Mouse (Mus musculus) heart, postnatal 14 days (tissue): ENCODE results near the gene Etv1. TPM values are rescaled to one million over a fixed set of nuclear protein-coding genes. Genes with fewer than 3 reads are reported as not detected.
"Not testable (repeated sequence)": the region's sequence is repeated elsewhere in the genome, so short reads cannot be mapped to it uniquely, and the experiment has no call there.

ENCODE experiments used
- DNase-seq, 2 experiments: peaks; one replicate each; pipeline ENCODE4 v3.0.0; 2021 to 2022
- intact Hi-C: fragments of 180-260 bp; cut with DNase I; formaldehyde crosslinking; loops from one replicate; pipeline ENCODE4 v1.15.1; 2025
- total RNA-seq, 2 experiments: library from RNA; stranded (reverse); gene quantifications; 2 replicates each; pipeline ENCODE4 v1.2.3; 2021

The Etv1 gene
- total RNA-seq, 2 experiments from 2014 or later, result 11.0 to 12.4 TPM

DNA sequence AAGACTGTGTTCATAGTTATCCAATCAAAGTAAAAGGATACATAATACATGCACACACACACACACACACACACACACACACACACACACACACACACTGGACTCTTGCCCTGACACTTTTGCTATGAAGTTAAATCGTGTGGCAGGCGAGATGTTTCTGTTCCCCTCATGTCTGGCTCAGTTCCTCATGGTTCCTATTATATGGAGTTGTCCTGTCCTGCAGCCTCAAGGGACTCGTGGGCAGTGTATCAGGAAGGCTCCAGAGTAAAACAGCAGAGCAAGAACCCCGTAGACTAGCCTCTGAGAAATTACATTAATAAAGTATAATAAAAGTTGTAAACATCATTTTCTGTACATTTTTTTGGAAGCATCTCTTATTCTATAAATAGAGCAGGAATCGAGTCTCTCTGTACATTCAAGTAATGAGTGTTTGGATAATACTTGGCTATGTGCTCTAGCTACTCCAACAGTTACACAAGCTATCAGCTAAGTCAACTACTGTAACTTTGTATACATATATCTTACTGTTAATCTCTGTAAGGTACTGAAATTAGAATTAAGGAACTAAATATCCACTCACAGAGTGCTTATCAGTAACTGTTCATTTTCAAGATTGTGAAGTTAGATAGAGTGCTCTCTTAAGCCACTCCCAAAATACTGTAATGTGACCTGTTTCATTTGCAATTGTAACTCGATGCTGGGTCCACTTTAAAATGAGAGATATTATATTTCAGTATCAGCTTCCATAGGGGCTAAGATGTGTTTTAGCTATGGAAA lies 35.0 kb downstream of the Etv1 start:
- intact Hi-C loops, result no loop called here
- no peak for DNase-seq

DNA sequence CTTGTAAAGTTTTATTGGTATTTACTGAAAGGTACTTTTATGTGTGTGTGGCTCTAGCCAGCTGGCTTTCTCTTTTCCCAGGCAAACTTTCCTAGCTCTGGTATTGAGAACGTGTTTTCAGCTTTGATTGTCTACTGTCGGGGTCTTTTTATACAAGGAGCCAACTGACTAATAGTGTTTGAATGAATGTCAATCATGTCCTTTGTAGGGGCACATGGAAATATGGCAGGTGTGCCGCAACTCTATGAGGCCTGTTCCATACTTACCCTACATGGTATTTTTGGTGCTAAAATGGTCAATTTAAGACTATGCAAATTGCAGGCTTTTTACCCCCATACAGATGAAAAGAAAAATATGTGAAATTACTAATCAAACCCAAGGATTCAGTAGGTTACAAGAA lies 37.1 kb downstream of the Etv1 start:
- intact Hi-C loops, result no loop called here
- DNase-seq, result no peak

DNA sequence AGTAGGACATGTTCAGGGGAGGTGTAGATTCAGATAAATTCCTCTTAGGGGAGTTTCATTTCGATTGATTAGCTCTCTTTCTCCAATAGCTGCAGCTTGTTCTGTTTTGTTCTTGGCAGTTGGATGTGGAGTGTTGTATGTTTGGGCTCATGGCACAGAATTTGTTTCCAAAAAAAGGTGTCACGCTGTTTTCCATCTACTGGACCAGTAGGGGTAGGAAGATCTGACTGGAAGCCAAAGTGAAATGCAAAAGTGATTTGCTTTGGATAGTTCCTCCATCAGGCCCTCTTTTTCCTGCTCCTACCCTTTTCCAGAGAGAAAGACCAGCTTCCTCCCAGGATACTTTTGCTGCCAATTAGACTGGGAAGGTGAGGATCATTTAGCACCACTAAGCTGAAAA lies 39.1 kb downstream of the Etv1 start:
- no peak for DNase-seq
- intact Hi-C loops, result no loop called here

DNA sequence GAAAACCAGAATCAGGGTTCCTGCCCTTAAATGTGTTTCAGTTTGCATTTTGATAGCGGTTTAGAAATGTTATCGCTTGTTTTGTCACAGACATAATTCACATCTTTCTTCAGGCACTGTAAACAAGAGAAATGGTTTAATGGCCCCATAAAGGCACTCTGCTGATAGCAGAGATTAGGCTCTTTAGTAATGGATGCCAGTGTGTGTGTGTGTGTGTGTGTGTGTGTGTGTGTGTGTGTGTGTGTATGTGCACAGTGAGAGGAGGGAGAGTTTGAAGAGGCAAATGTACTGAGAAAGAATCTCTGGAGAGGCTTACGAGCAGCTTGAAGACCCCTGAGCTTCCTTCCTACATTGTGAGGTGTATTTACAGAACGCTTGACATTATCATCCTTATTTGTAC lies 41.5 kb downstream of the Etv1 start:
- intact Hi-C loops, result no loop called here
- no peak for DNase-seq

DNA sequence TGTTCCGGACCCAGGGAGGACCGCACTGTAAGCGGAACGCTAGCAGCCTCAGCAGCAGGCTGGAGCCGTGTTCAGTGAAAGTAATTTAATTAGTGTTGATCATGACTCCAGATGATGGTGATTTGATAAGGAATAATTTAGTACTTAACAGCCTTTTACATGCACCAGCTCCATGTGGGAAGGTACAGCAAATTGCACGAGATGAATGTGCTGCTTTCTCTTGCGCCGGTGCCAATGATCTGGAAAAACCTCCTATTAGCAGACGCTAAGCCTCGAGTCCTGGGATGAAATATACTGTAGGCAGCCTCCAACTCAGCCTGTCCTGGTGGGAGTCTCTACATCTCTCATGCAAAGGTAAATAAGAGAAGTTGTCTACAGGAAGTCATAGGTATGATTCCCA lies 45.2 kb downstream of the Etv1 start:
- DNase-seq, result no peak
- intact Hi-C loops, result no loop called here

DNA sequence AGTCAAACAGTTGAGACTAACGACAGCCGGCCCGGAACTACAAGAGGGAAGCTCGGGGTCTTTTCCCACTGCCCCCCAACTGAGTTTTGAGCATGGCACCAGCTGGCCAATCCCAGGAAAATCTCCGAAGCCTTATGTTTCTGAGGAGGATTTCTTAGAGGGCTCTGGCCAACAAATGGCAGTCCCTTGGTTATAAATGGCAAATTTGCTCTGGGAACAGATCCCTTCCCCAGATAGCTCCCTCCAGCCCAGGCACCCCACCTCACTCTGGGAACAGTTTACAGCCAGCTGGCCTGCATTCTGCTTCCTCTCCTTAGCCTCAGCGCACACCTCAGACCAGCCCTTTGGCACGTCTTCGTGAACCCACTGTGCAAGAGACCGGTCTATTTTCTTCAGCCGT lies 53.8 kb downstream of the Etv1 start:
- DNase-seq, result no peak
- intact Hi-C loops, result no loop called here

DNA sequence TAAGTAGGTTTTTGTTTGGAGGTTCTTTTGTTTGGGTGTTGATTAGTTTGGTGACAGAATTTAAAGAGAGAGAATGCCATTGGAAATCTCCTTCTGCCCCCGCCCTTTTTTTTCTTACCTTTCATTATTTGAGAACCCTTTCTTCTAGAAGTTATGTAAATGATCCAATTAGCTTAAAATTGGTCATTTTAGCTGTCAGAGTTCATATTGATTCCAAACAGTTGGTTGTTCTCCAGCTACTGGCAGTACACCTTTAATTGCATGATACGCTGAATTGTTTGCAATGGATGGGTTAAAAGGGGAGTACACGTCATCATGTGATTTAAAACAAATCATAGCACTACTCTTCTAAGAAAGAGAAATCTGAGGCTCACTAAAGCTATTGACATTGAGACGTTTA lies 55.4 kb downstream of the Etv1 start:
- no peak for DNase-seq
- intact Hi-C loops, result no loop called here

DNA sequence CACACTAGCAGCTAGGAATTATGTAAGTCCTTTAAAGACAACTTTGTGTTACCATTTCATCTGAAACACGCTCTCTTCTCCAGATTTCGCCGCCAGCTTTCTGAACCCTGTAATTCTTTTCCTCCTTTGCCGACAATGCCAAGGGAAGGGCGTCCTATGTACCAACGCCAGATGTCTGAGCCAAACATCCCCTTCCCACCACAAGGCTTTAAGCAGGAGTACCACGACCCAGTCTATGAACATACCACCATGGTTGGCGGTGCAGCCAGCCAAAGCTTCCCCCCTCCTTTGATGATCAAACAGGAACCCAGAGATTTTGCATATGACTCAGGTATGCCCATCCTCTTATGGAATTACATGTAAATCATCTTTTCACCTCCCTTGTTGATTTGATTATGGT lies 55.8 kb downstream of the Etv1 start:
- intact Hi-C loops, DNase-seq: not testable (repeated sequence)

DNA sequence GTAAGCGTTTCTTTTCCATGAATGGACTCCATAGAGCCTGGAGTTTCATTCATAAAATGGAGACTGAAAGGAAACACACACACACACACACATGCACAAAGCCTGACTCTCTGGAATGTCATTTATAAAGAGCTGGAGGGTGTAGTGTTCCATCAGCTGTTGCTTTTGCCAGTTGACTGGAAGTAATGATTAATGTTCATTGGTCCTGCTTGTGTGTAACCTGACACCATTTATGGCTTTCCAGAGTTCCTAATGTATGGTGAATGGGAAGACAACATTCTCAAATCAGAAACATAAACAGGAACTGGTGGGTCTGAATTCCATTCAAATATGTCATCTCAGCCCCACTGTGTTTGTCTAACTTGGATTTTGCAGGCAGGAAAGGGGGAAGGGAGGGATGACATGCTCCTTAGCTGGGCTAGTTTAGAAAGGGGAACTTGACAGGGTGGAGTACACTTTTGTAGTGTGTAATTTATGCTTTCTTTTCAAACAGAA lies 64.7 kb downstream of the Etv1 start:
- intact Hi-C loops, result no loop called here
- DNase-seq, result peak in 1 of 2 experiments; percentile 7

DNA sequence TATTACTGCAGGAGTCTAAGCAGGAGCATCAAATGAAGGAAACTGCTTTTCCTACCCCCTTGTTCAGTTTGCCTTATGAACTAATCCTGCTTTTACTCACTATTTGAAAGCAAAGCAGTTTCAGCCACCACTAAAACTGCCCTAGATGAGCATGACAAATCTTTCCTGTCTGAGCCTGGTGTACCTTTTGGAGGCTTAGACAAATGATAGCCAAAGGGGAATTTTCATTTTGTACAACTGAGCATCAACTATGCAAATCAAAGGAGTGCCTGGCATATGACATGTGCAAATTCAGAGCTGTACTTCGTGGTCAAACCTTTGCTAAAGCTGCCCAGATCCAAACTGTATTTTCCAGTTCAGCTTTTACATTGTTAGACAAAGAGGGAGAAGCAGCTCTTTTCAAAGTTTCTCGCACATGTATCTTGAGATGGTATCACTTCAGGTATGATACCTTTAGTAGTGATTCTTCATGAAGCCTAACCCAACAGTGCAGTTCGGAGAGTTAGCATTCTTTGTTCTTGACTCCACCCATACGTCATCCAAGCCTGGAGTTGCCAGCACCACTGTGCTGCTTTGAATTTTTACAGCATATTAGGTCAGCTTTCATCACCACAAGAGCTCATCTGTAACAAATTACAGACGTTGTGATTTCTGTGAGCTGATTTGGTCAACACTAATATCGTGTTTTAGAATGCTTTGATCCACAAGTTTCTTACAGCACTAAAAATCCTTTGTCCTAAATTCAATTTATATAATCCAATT lies 68.5 kb downstream of the Etv1 start:
- DNase-seq, result no peak
- intact Hi-C loops, result no loop called here

DNA sequence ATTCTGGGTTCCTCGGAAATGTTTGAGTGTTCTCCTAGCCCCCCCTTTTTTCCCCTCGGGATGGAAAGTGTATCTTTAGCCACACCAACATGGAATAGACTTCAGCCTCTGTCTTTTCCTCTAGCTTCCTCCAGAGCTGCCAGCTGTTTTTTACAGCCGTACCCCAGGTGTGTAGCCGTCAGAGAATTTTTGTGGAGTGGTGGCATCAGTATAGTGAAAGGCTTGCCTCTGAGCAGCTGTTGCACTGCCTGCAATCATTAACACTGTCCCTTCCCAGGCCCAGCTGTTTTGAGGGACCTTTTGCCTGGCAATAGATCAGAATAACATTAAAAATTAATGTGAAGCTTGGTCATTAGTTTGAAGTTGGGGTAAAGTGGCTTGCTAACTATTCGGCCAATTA lies 70.8 kb downstream of the Etv1 start:
- no peak for DNase-seq
- intact Hi-C loops, result no loop called here

DNA sequence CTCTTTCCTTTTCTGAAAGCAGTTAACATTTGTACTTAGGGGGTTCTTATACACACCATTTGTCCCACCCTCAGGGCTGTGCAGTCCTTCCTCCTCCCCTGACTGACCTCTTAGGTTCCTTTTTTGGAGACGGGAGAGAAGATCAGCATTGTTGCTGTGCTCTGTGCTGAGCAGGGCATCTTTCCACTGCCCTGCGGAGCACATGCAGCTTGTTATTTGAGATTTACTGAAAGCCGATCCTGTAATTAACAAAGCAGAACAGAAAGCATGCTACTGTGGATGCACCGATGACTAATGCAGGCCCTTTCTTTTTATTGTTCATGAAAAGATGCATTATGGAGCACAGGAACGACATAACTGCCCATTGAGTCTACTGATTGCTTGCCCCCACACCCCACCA lies 75.1 kb downstream of the Etv1 start:
- intact Hi-C loops, result no loop called here
- no peak for DNase-seq

DNA sequence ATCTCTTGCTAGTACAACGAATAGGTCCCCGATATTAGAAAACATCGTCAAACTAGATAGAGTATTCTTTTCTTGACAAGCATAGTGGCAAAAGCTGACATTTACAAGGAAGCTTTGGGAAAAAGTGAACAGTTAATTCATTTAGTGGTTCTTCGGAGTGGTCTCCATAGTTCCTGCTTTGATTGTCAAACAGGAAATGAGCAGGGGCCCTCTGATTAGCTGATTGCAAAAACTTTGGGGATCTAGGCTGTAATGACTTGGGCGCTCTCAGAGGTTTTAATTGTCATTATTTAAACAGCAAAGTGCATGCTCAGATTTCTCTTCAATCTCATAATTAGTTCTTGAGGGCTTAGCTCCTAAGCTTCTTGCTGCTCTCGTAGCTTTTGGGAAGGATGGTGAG lies 75.6 kb downstream of the Etv1 start:
- no peak for DNase-seq
- intact Hi-C loops, result no loop called here

DNA sequence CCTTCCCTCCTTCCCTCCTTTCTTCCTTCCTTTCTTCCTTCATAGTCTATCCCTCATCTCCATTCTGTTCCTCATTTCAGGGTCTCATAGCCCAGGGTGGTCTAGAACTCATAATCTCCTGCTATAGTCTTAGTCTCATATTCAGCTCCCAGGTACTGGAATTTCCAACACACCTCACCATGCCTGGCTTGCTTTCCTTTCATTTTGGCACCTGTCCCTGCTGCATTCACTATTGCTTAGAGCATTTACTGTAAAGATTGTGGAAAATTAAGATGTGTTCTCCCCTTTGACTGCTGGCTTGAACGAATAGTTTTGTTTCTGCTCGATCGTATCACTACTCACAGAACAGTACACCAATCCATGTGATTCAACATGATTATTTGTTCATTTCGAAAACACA lies 80.5 kb downstream of the Etv1 start:
- intact Hi-C loops, result no loop called here
- no peak for DNase-seq

DNA sequence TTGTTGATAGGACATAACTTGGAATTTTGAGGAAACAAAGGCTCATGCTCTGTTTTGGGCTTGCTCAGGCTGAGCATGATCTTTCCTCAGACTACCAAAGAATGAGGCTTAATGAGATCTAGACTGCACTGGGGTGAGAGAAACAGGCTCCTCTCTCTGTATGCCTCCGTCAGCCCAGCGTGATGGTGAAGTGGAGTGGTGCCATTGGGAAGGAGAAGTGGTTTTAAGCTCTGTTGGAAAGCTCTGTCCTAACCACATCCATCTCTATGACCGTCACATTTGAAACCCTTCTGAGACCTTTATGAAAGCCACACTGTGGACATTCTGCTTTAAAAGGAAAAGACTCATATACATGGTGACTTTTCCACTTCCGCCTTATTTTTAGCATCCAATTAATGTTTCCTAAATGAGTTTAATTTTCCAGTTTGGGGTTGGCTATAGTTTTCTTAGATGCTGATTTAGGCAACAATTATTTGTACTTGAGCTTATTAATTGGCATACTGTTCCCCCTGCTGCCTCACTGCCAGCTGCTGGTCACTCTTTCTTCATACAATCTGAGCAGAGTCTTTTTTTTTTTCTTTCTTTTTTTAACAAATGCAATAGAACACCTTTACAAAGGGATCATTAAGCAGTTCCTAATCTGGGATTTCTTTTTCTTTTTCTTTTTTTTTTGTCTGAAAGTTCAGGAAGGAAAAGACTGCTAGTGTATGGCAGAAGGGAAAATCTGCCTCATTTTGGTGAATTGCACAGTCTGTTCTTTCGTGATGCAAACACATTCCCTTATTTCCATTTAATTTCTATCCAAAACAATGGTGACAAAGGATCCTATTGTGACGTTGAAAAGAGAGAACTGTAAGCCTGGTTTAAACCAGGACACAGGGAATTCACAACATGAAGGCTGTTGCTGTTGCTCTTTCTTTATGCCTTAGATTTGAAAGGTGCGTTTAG lies 81.3 kb downstream of the Etv1 start:
- DNase-seq, result no peak
- intact Hi-C loops, result no loop called here

DNA sequence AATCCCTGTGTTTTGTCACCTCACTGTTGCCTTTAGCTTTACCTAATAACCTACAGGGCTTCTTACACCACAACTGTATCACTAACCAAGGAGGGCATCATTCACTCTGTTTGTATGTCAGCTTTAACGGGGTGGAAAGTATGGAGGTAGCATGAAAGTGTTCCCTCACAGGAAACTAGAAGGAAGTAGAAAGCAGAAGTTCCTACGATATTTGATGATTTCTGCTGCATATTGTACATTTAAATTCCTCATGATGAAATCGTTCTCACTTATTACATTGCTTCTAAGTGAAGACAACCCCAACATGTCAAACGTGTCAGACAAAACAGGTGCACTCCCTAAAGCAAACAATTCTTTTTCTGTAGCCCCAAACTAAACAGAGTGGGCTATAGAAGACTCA lies 84.2 kb downstream of the Etv1 start:
- DNase-seq, result no peak
- intact Hi-C loops, result no loop called here

DNA sequence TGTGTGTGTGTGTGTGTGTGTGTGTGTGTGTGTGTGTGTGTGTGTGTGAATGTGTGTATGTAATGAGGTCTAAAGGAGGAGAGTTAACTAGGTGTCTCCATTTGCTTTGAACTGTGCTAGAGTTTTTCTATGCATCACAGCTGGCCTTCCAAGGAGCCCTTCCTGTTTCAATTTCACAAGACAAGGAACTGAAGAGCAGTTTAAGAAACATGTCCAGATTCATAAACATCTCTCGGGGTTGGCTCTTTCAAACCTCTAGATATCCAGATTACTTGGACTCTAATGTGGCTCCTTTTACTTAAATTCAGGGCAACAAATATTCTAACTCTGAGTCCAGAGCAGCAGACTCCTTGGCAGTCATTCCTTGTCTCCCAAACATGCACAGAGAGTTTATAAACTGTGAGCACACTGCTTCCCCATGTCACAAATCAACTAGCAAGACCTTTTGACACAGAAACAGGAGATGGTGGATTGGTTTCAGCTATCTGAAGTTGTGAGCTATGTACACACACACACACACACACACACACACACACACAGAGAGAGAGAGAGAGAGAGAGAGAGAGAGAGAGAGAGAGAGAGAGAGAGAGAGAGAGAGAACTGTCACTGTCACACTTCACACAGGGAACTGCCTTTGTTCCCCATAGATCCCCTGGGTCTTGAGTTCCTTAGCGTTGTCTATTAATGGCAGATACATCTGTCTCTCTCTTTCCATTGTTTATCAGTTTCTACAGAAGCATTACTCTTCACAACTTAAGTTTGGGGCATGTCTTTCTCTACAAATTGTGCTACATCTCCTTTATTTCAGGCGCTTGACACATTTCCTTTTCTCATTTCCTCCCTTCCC lies 85.0 kb downstream of the Etv1 start:
- no peak for DNase-seq

DNA sequence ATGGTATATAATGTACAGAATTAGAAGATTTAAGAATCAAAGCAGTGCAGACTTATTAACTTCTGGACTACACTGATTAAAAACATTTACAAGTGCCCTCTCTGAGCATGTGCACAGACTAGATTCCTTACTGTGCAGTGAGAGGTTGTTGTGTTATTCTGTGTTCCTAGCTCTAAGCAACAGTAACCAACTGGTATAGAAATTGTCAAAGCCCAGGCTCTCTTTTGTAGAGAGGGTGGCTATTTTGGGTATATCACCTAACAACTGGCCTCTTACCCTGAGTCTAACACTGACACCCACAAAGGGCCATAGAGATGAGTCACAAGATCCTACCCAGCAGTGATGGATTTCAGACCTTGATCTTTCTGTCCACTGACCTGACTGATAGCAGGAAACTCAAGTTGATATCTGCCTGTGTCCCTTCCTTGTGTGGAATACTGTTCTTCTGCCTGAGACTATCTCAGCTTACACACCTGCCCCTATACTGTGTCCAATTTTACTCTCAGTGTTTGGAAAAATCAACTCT lies 95.4 kb downstream of the Etv1 start:
- DNase-seq, result no peak
- intact Hi-C loops, result no loop called here

More for the DNA sequence above, 85.0 kb downstream of the Etv1 start:
- intact Hi-C loops, result no loop called here

DNA sequence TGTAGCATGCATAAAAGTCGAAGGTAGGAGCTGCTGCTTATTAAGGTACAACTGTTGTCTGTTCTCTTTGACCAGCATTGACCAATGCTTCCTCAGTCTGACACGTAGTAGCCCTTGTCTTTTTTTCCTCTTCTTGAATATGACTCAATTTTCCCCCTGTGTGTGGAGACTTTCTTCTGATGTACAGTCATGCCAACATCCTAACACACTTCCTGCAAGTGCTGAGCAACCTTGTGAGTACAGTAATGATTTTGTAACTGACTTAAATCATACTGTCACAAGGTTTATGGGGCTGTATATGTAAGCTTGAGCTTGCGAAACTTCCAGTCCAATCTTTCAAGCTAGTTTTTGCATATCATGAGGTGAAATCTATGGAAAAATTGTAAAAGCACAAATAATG lies 125.3 kb downstream of the Etv1 start:
- intact Hi-C loops, result loop anchor here (2.0 kb wide), 1 partner anchor 20 kb away; no protein-coding TSS in a partner anchor
- DNase-seq, result no peak

DNA sequence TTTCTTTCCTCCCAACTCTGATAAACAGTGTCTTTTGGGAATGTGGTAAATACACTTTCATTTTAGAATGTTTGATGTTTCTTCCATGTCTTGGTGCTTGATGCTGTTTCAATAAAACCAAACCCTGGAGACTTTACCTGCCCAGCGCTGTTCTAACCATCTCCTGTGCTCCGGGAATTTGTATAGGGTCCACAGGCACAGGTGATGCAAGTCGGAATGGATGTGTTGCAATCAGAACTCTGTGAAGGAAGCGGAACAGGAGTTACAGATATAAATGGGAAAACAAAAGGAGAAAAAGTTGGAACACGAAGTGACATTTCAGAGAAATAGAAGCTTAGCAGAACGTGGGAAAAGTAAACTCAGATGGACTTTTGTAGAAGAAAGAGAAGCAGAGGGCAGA lies 127.1 kb downstream of the Etv1 start:
- no peak for DNase-seq
- intact Hi-C loops, result no loop called here
